Mouse (Mus musculus) brain, embryonic 14.5 days (tissue): Measurements from ENCODE around the gene Mprip.

Experiments
- CTCF ChIP-seq: fragments of 200-500 bp; IDR thresholded peaks from 2 replicates; pipeline ENCODE4 v1.5.1; 2012; ENCODE audit warnings: inconsistent platforms, mild to moderate bottlenecking, moderate library complexity, borderline replicate concordance; ENCODE audit not compliant: insufficient read depth, insufficient read length; ENCODE audit errors: extremely low read depth
- POLR2A ChIP-seq: fragments of 200-500 bp; IDR thresholded peaks from 2 replicates; pipeline ENCODE4 v1.6.1; 2012; ENCODE audit warnings: mild to moderate bottlenecking, inconsistent platforms, borderline replicate concordance; ENCODE audit not compliant: poor library complexity, insufficient read depth, insufficient read length, severe bottlenecking; ENCODE audit errors: extremely low read depth

DNA sequence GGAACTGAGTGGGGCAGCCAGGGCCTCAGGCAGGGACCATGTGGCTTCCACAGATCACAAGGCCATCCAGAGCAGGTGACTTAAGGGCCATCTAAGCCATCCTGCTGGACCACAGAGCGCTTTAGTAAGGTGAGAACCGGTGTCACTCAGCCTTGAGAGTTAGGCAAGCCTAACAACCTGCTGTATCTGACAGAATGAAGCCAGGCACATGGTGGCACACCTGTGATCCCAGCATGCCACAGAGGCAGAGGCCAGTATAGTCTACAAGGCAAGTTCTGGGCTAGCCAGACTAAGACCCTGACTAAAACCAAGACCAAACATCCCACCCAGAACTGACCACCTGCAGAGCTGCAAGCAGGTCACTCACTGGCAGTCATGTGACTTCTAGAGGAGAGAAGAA is 144.6 kb downstream of the Mprip start:
- TF ChIP-seq CTCF (no peak), POLR2A (no peak)
